Mouse (Mus musculus) erythroblast, embryonic 14.5 days (primary cell): Measurements from ENCODE around the gene Steap4.

Experiments
- GATA1 ChIP-seq: IDR thresholded peaks from 2 replicates; pipeline ENCODE4 v1.6.1; 2012; ENCODE audit warnings: low read length, inconsistent platforms, mixed read lengths
- TAL1 ChIP-seq: IDR thresholded peaks from 3 replicates; pipeline ENCODE4 v1.6.1; 2012; ENCODE audit warnings: low read length, inconsistent platforms, mixed read lengths

GRCm38 (mm10) chr5:7955371-7955966, 4.8 kb upstream of the Steap4 start:
- TF ChIP-seq GATA1 (no peak), TAL1 (no peak)
